Mouse (Mus musculus) thymus, postnatal 4 days (tissue): ENCODE data around the gene Lpin1.

Experiments
- DNase-seq: peaks from one replicate; pipeline ENCODE4 v3.0.0; 2021

Lpin1 gene

DNA sequence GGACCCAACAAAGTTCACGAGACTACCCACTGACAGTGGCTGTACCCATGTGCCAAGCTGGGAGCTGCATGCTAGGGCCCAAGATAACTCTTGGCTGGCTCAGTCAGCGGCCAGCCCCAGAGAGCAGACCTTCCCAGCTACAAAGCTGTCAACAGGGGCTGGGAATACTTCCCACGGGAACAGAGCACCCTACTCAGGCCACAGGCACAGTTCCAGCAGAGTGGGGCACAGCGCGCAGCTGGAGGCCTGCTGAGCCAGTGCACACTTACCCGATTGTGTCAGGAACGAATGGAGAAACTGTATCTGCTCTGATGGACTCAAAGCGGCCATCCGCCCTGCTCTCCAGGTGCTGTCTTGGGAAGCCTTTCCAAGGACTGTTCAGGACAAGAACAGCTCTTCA, 95.6 kb downstream of the Lpin1 start:
- no peak for DNase-seq

DNA sequence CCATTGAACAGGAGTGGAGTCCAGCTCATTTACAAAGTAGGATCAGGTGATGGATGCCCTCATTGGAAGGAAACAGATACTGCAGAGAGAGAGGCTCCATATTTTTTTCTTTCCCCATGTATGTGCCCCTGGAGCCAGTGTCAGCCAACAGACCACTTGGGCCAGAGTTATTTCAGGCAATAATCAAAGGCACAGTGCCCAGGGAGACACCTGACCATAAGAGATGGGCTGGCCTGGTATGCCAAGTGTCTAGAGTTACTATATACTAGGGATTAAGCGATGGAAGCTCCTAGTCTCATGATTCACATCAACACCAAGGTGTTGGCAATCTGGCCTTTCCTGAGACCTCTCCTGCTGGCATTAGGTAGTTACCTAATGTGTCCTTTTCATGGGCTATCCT, 97.8 kb downstream of the Lpin1 start:
- no peak for DNase-seq

DNA sequence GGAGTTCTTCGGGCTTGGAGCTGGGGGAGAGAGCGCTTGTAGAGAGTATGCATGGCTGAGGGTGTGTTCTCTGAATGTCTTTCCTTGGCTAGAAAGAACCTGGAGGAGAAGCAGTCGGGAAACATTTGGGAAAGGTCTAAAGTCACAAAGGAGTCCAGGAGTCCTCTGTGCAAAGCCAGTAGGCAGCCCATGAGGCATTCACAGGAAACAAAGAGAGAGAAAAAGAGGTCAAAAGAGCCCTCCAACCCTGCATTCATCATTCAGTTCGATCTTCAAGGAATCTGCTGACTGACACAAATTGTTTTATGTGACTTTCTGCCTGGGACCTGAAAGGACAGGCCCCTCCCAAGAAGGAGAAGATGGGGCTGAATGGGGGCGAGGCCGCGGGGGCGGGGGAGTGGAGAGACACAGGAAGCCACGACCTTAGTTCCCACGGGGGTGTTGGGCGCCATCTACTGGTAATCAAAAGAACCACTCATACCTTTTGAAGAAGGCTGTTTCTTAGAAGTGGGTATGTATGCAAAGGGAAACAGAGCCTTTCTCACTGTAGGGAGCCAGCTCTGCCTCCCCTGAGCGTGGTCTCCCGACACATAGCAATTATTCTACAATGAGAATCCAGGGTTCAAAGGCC, 101.5 kb downstream of the Lpin1 start:
- peak; percentile 90 for DNase-seq

DNA sequence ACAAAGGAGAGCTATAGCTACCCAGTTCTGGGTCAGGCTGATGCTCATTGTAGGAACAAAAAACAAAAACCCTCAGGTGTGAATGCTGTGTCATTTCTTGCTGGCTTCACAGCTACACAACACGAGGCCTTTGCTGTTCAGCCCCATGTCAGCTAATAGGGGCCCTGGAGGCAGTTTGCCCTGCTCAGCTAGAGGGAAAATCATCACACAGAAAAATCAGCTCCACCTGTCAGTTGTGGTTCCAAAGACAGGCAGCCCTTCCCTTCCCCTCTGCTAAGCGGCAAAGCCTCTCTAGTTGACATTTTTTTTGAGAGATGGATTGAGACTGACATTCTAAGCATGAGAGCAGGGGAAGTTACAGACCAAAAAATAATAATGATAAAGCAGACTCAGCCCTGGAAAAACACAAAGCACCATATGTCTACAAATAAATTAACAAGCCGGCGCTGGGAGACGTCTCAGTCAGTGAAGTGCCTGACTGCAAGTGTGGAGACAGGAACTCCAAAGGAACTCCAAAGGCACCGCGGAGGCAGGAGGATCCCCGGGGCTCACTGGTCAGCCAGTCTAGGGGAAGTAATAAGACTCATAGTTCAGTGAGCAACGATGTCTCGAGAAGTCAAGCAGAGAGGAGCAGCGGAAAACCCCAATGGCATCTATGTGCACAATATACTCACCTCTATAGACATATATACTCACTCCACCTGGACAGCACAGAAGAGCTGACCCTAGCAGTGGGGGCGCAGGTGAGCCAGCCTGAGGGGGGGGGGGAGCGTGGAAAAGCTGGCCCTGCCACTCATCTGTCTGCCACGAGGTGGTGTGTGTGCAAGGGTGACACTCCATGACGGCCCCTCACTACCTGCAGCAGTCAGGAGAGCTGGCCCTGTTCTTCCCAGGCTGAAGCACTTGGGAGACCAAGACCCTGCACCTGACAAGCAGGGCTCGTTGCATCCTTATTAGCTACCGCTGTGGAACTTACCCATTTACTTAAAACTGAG, 103.7 kb downstream of the Lpin1 start:
- DNase-seq, result peak; percentile 36

DNA sequence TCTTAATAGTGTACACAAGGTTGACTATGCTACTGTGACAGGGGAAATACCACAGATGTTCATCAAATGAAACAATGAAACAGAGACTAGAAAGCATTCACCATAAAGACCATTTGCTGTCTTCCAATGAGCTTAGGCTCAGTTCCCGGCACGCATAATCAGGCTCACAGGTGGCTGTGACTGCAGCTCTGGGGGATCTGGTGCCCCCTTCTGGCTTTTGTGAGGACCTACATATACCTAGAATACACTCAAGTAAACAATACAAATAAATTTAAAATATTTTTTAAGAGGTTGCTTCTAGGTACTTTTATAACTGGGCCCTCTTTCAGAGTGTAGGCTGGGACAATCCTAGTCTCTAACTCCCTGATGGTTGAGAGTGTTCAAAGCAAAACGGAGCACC, 106.5 kb downstream of the Lpin1 start:
- DNase-seq, result peak; percentile 30

DNA sequence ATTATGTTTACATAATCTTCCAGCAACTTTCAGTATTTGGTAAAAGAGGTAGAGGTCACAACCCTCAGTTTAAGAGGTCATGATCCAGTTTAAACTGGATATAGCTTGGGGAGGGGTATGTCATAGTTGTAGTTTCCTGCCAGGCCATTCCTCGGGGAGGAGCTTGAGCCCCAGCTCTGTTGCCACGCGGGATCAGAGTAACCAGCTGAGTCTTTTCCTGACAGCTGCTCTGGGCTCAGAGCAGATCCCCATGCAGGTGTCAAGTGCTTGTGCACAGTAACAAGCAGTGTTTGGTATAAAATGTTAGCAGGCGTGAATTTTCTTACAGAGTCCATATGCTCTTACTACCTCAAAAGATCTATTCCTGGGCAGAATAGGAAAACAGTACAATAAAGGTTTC, 112.8 kb downstream of the Lpin1 start:
- no peak for DNase-seq

DNA sequence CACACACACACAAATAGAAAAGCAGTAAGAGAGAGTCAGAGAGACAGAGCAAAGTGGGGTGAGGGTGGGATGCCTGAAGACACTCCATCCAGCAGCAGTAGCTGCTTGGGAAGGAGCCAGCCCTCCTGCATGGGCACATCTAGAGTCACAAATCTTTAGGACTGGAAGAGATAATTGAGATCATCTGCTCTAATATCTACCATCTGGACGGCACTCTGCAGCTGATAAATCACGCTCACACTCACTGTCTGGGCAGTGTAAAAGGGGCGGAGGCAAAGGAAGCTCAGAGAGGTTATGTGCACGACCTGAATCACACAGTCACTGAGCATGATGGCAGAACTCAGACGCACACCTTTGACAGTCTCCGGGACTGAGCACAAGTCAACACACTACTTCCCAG, 118.1 kb downstream of the Lpin1 start:
- DNase-seq, result no peak

DNA sequence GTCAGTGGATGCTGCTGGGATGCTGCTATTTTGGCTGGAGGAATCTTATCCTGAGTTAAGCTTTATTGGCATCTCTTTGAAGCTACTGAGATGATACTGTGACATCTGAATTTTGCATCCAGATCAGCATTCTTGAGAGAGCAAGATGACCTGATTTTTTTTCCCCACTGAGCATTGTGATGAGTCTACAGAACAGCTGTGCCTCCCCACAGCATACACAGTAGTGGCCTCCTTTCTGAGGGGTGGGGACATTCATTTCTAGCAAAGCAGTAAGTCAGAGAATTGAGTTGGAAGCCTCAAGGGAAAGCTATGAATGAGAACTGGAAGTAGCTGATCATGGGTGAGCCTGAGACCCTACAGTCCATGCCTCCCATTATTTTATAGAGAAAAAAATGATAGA, 121.9 kb downstream of the Lpin1 start:
- DNase-seq, result no peak

DNA sequence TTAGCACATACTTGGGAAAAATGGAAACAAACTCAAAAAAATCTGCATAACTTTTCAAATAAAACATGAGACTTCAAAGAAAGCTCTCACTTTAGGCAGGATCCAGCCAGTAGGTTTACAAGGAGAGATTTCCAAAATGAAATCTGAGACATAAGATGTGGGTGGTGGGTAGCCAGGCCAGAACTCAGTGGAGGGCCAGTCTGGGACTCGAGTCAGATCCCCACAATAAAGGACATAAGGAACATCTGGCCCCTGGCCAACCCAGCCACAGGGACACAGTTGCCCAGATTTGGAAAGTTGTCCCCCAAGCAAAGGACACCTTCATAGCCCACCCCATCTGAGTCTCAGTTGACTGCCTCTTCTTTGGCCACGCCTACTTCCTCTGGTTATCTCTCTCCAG, 123.3 kb downstream of the Lpin1 start:
- no peak for DNase-seq
